Mouse (Mus musculus) heart, postnatal 0 days (tissue): Measurements from ENCODE around the gene Ppm1m.

Experiments used
- CTCF ChIP-seq: IDR thresholded peaks from 2 replicates; pipeline ENCODE4 v1.5.1; 2016; ENCODE audit warnings: antibody characterized with exemption, control low read depth, low read depth
- EP300 ChIP-seq: IDR thresholded peaks from 2 replicates; pipeline ENCODE4 v1.6.1; 2016; ENCODE audit warnings: antibody characterized with exemption, low read depth

GRCm38 (mm10) chr9:106201895-106202294, 2.3 kb upstream of the Ppm1m start:
- no peak for TF ChIP-seq CTCF
- TF ChIP-seq EP300: no peak
